Mouse (Mus musculus) cortical plate, adult 2 months (tissue): Measurements from ENCODE around the gene Shisal1.

ENCODE experiments used
- CTCF ChIP-seq: fragments of 200-500 bp; IDR thresholded peaks from 2 replicates; pipeline ENCODE4 v1.5.1; 2011; ENCODE audit warnings: mild to moderate bottlenecking, control low read depth, low read length; ENCODE audit not compliant: insufficient read depth; ENCODE audit errors: extremely low read depth
- POLR2A ChIP-seq: fragments of 200-500 bp; IDR thresholded peaks from 2 replicates; pipeline ENCODE4 v1.6.1; 2011; ENCODE audit warnings: mild to moderate bottlenecking, low read length, control low read depth; ENCODE audit not compliant: insufficient read depth; ENCODE audit errors: extremely low read depth

GRCm38 (mm10) chr15:84372801-84373200 is 74.1 kb downstream of the Shisal1 start:
- no peak for TF ChIP-seq CTCF
- TF ChIP-seq POLR2A, result no peak
